Mouse (Mus musculus) lung, embryonic 15.5 days (tissue): ENCODE results near the gene Gm11011. TPM values are rescaled to one million over a fixed set of nuclear protein-coding genes. Genes with fewer than 3 reads are reported as not detected.

Source experiments
- ATAC-seq: fragments of 200-750 bp; cut with Nextera tagmentation; 2 replicates; pipeline ENCODE4 v1.8.0; 2017; ENCODE audit warnings: moderate number of reproducible peaks, borderline replicate concordance; ENCODE audit not compliant: low FRiP score, low TSS enrichment; ENCODE audit errors: extremely low read depth
- H3K27ac ChIP-seq: fragments of 300-500 bp; sonication (generic); 2 replicates; pipeline ENCODE4 v1.5.1; 2015; ENCODE audit warnings: moderate library complexity, mild to moderate bottlenecking, inconsistent platforms
- H3K27me3 ChIP-seq: fragments of 300-500 bp; sonication (generic); 2 replicates; pipeline ENCODE4 v1.6.1; 2015; ENCODE audit warnings: inconsistent platforms
- H3K36me3 ChIP-seq: fragments of 300-500 bp; sonication (generic); 2 replicates; pipeline ENCODE4 v1.6.1; 2015; ENCODE audit warnings: inconsistent platforms
- H3K4me1 ChIP-seq: fragments of 300-500 bp; sonication (generic); 2 replicates; pipeline ENCODE4 v1.6.1; 2015; ENCODE audit warnings: inconsistent platforms
- H3K4me2 ChIP-seq: fragments of 300-500 bp; sonication (generic); 2 replicates; pipeline ENCODE4 v1.6.1; 2015; ENCODE audit warnings: inconsistent platforms, mild to moderate bottlenecking, moderate library complexity
- H3K4me3 ChIP-seq: fragments of 300-500 bp; sonication (generic); 2 replicates; pipeline ENCODE4 v1.5.1; 2015; ENCODE audit warnings: mild to moderate bottlenecking, inconsistent platforms
- H3K9ac ChIP-seq: fragments of 300-500 bp; sonication (generic); 2 replicates; pipeline ENCODE4 v1.6.1; 2015; ENCODE audit warnings: inconsistent platforms
- H3K9me3 ChIP-seq: fragments of 300-500 bp; sonication (generic); 2 replicates; pipeline ENCODE4 v1.6.1; 2016; ENCODE audit warnings: inconsistent platforms
- WGBS: fragments of 180-500 bp; shearing (Covaris S2); methylation state at CpG from one replicate; pipeline ENCODE4 v1.1.7; 2015; 5-methylcytosine and 5-hydroxymethylcytosine counted together
- polyA plus RNA-seq: library from polyadenylated mRNA; unstranded; fragments of >200 nt; fragmentation: Nextera tagmentation; extraction: Ambion mirVana; gene quantifications from 2 replicates; pipeline ENCODE4 v1.2.1, GENCODE M21; 2015

Gm11011 gene
- polyA plus RNA-seq, 1 experiment from 2014 or later = not detected

- no peaks in the 10 kb centered on the region for H3K9me3 ChIP-seq
- H3K4me3 ChIP-seq = no peak overlapping the region
- WGBS = 81% methylated on average over 8 of the region's 8 CpGs
- H3K36me3 ChIP-seq = no peaks in the 10 kb centered on the region
- H3K9ac ChIP-seq = no peak overlapping the region
- ATAC-seq = no peak
- no peak overlapping the region for H3K4me2 ChIP-seq
- no peaks in the 10 kb centered on the region for H3K27me3 ChIP-seq
- no peak overlapping the region for H3K27ac ChIP-seq
- peaks cover 37% of the 10 kb centered on the region for H3K4me1 ChIP-seq
Measured at GRCm38 (mm10) chr2:169610882-169611281, 23.3 kb upstream of the Gm11011 start.

DNA sequence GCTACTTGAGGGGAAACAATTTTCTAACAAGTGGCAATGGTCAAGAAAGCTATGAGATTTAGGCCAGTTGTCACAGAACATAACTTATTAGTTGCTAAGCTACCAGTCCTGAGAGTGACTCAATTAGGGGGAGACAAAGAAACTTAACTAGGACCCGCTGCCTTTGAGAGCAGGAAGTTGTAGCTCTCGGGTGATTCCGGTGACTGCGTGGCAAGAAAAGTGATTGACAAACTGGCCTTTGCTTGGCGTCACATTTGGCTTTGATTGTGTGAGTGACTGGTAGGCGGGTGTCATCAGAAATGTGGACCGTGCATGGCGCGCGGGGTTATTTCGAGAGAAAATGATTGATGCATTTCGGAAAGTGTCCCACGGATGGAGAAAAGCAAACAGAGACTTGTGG lies 22.4 kb upstream of the Gm11011 start:
- H3K27me3 ChIP-seq = no peaks in the 10 kb centered on the region
- no peak overlapping the region for H3K4me3 ChIP-seq
- H3K9ac ChIP-seq = no peak overlapping the region
- ATAC-seq = no peak
- 14% methylated on average over 13 of the region's 13 CpGs for WGBS
- peak overlapping the region; percentile 37 for H3K4me2 ChIP-seq
- no peaks in the 10 kb centered on the region for H3K9me3 ChIP-seq
- H3K27ac ChIP-seq = no peak overlapping the region
- H3K36me3 ChIP-seq = no peaks in the 10 kb centered on the region
- H3K4me1 ChIP-seq = peaks cover 37% of the 10 kb centered on the region

- H3K9ac ChIP-seq = no peak overlapping the region
- H3K27me3 ChIP-seq = no peaks in the 10 kb centered on the region
- no peaks in the 10 kb centered on the region for H3K9me3 ChIP-seq
- no peak overlapping the region for H3K4me2 ChIP-seq
- WGBS = 3% methylated on average over 2 of the region's 2 CpGs
- peak overlapping the region; percentile 71 for H3K27ac ChIP-seq
- ATAC-seq = peak; percentile 75; the same call in 1 of the 2 replicates
- H3K4me1 ChIP-seq = peaks cover 37% of the 10 kb centered on the region
- no peaks in the 10 kb centered on the region for H3K36me3 ChIP-seq
- H3K4me3 ChIP-seq = no peak overlapping the region
Measured at GRCm38 (mm10) chr2:169607787-169608186, 20.2 kb upstream of the Gm11011 start.

DNA sequence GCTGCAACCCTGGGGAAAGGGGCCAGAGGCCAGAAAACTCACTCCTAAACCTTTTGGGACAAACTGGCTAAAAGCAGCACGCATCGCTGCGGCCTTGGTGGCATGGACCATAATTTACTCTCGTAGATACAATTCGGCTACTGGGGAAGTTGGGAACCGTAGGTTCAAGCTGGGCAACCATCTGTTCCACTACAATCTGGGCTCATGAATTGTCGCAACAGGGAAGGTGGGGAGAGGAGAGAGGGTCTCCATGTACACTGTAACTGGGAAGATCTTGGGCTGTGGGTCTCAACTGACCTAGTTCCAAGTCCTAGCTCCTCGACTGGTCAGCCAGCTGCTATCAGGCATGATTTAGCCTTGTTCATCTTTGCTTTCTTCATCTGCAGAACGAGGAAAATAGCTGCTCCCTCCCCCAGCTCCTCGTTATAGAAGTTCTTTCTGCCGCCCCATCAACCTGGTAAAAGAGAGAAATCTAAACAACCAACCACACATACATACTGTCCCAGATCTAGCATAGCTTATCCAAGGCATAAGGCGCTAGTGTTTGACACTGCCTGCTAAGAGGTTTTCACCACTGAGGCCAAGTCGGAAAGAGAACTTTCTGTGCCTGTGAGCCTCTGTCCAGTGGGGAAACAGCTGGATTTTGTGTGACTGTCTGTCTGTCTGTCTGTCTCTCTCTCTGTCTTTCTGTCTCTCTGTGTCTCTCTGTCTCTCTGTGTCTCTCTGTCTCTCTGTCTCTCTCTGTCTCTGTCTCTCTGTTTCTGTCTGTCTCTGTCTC lies 19.5 kb upstream of the Gm11011 start:
- Histone ChIP-seq H3K4me3 (no peak overlapping the region), H3K9me3 (no peaks in the 10 kb centered on the region), H3K4me1 (peaks cover 37% of the 10 kb centered on the region), H3K9ac (no peak overlapping the region), H3K36me3 (no peaks in the 10 kb centered on the region), H3K27ac (peak overlapping the region; percentile 39; the same call in 1 of the 2 replicates), H3K27me3 (no peaks in the 10 kb centered on the region), H3K4me2 (no peak overlapping the region)
- 65% methylated on average over 13 of the region's 13 CpGs for WGBS
- ATAC-seq = no peak

DNA sequence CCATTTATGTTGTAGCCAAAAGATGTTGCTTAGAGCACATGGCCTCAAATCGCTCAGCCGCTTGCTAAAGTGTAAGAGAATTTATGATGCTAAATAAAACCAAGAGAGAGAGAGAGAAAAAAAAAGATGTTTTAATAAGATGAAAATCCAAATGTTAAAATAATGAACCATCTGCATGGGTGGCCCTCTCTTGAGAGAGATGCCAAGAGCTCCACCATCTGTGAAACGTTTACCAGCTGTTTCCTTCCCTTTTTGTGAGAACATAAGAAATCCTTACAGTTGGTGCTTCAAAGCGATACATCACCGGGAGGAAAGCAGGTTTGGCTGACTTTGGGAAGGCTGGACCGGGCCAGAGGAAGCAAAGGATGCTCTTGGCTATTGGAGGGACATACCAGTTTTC lies 12.6 kb upstream of the Gm11011 start:
- H3K4me3 ChIP-seq = no peak overlapping the region
- H3K9me3 ChIP-seq = no peaks in the 10 kb centered on the region
- WGBS = 31% methylated on average over 6 of the region's 6 CpGs
- no peak overlapping the region for H3K9ac ChIP-seq
- H3K27ac ChIP-seq = no peak overlapping the region
- peaks cover 14% of the 10 kb centered on the region for H3K4me1 ChIP-seq
- no peak overlapping the region for H3K4me2 ChIP-seq
- no peaks in the 10 kb centered on the region for H3K36me3 ChIP-seq
- no peaks in the 10 kb centered on the region for H3K27me3 ChIP-seq
- ATAC-seq = peak; percentile 43; the same call in 1 of the 2 replicates

- no peak overlapping the region for H3K27ac ChIP-seq
- 69% methylated on average over 4 of the region's 4 CpGs for WGBS
- no peak overlapping the region for H3K9ac ChIP-seq
- H3K4me3 ChIP-seq = no peak overlapping the region
- ATAC-seq = no peak
- H3K27me3 ChIP-seq = no peaks in the 10 kb centered on the region
- no peak overlapping the region for H3K4me2 ChIP-seq
- H3K9me3 ChIP-seq = no peaks in the 10 kb centered on the region
- peaks cover 14% of the 10 kb centered on the region for H3K4me1 ChIP-seq
- no peaks in the 10 kb centered on the region for H3K36me3 ChIP-seq
Measured at GRCm38 (mm10) chr2:169599591-169599990, 12.0 kb upstream of the Gm11011 start.

- 88% methylated on average over 8 of the region's 8 CpGs for WGBS
Measured at GRCm38 (mm10) chr2:169597971-169598370, 10.4 kb upstream of the Gm11011 start.

GRCm38 (mm10) chr2:169597357-169597756 lies 9.8 kb upstream of the Gm11011 start:
- no peaks in the 10 kb centered on the region for H3K27me3 ChIP-seq
- H3K9ac ChIP-seq = no peak overlapping the region
- no peak overlapping the region for H3K4me2 ChIP-seq
- no peaks in the 10 kb centered on the region for H3K36me3 ChIP-seq
- no peak overlapping the region for H3K4me3 ChIP-seq
- WGBS = 84% methylated on average over 6 of the region's 6 CpGs
- no peak for ATAC-seq
- H3K27ac ChIP-seq = no peak overlapping the region
- H3K9me3 ChIP-seq = no peaks in the 10 kb centered on the region
- peaks cover 22% of the 10 kb centered on the region for H3K4me1 ChIP-seq

More at GRCm38 (mm10) chr2:169597971-169598370, 10.4 kb upstream of the Gm11011 start:
- Histone ChIP-seq H3K27ac (no peak overlapping the region), H3K4me1 (peaks cover 22% of the 10 kb centered on the region), H3K4me3 (no peak overlapping the region), H3K36me3 (no peaks in the 10 kb centered on the region), H3K4me2 (no peak overlapping the region), H3K9ac (no peak overlapping the region), H3K9me3 (no peaks in the 10 kb centered on the region), H3K27me3 (no peaks in the 10 kb centered on the region)
- no peak for ATAC-seq

GRCm38 (mm10) chr2:169593742-169594141 lies 6.2 kb upstream of the Gm11011 start:
- peak; percentile 57; the same call in 1 of the 2 replicates for ATAC-seq
- H3K4me3 ChIP-seq = no peak overlapping the region
- H3K4me1 ChIP-seq = peaks cover 8% of the 10 kb centered on the region
- peak overlapping the region; percentile 55 for H3K27ac ChIP-seq
- no peaks in the 10 kb centered on the region for H3K27me3 ChIP-seq
- H3K9ac ChIP-seq = no peak overlapping the region
- H3K4me2 ChIP-seq = no peak overlapping the region
- WGBS = 40% methylated on average over 3 of the region's 3 CpGs
- H3K36me3 ChIP-seq = no peaks in the 10 kb centered on the region
- H3K9me3 ChIP-seq = no peaks in the 10 kb centered on the region

DNA sequence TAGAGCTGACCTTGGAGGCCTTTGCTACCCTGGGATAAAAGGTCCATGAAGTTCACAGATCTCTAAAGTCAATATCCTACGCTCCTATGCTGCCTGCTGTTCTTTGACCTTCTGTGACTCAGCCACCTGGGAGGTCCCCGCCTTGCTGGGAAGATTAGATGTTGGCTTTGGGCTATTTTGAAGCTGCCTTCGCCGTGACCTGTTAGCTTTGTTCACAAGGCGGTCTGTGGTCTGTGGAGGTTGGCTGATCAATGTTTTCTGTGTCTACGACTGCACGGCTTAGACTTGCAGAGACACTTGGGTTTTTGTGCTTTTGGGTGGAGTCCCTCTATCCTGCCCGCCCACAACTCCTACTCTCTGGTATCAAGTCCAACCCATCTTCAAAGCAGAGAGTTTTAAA lies 2.9 kb upstream of the Gm11011 start:
- 74% methylated on average over 8 of the region's 8 CpGs for WGBS

DNA sequence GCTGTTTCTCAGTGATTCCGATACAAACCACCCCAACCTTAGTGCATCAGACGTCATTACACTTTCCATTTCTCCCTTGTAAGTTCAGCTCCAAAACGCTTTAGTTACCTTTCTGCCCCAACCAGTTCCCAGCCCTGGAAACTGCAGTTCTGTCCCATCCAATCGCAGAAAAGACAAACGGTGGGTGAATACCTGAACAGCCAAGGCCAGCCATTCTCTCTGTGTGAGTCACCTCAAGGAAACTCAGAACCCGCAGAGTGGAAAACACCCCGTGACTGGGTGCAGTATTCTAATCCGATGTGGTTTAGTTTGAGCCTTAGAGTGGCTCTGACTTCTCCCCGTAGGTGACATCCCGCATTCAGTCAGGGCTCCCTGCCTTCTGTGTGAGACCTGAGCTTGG lies 2.2 kb upstream of the Gm11011 start:
- no peak overlapping the region for H3K4me3 ChIP-seq
- no peak for ATAC-seq
- no peaks in the 10 kb centered on the region for H3K27me3 ChIP-seq
- no peaks in the 10 kb centered on the region for H3K9me3 ChIP-seq
- H3K9ac ChIP-seq = no peak overlapping the region
- H3K36me3 ChIP-seq = no peaks in the 10 kb centered on the region
- WGBS = 80% methylated on average over 10 of the region's 10 CpGs
- H3K27ac ChIP-seq = no peak overlapping the region
- H3K4me2 ChIP-seq = no peak overlapping the region
- peaks cover 8% of the 10 kb centered on the region for H3K4me1 ChIP-seq

More for the DNA sequence above, 2.9 kb upstream of the Gm11011 start:
- Histone ChIP-seq H3K36me3 (no peaks in the 10 kb centered on the region), H3K9me3 (no peaks in the 10 kb centered on the region), H3K9ac (no peak overlapping the region), H3K4me2 (no peak overlapping the region), H3K27ac (no peak overlapping the region), H3K27me3 (no peaks in the 10 kb centered on the region), H3K4me1 (peaks cover 8% of the 10 kb centered on the region), H3K4me3 (no peak overlapping the region)
- no peak for ATAC-seq

DNA sequence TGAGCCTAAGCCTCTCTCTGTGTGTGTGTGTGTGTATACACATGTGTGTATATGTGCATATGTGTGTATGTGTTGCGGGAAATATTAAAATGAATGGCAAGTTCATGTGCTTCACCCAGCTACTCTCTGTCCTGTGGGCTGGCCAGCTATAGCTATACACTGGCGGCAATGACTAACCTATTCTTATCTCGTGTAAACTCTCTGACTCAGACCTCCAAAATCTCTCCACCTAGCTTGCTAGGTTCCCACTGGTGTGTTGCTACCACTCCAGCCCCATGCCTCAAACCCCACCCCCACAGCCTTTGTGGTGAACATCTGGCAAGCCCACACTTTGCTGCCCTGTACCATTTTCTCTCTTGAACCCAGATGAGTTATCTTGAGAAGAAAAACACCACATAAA lies 857 bp downstream of the Gm11011 start:
- 58% methylated on average over 3 of the region's 3 CpGs for WGBS
- no peaks in the 10 kb centered on the region for H3K9me3 ChIP-seq

More for the DNA sequence above, 857 bp downstream of the Gm11011 start:
- no peak for ATAC-seq
- H3K4me2 ChIP-seq = no peak overlapping the region
- H3K9ac ChIP-seq = no peak overlapping the region
- no peaks in the 10 kb centered on the region for H3K4me1 ChIP-seq
- no peak overlapping the region for H3K27ac ChIP-seq
- H3K27me3 ChIP-seq = no peaks in the 10 kb centered on the region
- H3K4me3 ChIP-seq = no peak overlapping the region
- H3K36me3 ChIP-seq = no peaks in the 10 kb centered on the region
